Mouse (Mus musculus) cerebellum, postnatal 4 days (tissue): ENCODE data around the gene Gps1.
"Not testable (repeated sequence)": the region's sequence is repeated elsewhere in the genome, so short reads cannot be mapped to it uniquely, and the experiment has no call there.

Source experiments
- DNase-seq, 2 experiments: peaks; one replicate each; pipeline ENCODE4 v3.0.0; 2022; ENCODE audit warnings: low spot score in 2 of 2, mixed read lengths in 1 of 2

Gene Gps1

DNA sequence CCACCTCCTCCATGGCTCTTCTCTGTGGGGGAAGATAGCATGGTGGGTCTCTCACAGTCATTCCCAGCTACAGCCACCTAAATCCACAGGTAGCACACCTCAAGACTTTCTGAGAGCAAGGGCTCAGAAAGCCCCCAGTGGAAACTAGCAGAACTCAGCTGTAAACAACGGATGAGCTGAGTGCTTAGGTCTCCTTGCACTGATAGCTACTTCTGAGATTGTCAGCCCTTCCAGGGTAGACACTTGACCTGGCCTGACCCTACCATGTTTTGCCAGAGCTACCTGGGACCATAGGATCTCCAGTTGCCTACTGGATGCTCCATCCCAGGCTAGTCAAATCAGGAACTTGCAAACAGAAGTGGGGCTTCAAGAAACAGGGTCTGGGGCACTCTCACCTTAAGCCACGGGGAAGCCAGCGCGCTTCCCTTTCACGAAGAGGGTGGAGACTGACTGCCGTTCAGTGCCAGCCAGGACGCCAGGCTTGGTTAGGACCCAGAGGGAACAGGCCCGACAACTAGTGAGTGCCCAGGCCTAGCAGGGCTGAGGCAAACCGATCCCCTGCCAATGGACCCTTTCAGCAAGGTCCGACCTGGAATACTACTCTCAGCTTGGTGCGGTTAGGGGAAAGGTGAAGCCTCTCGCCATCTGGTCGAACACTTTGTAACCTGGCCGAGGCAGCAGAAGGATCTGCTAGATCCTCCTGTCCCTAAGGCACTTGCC lies 38.9 kb downstream of the Gps1 start:
- DNase-seq = peak in 1 of 2 experiments; percentile 16

DNA sequence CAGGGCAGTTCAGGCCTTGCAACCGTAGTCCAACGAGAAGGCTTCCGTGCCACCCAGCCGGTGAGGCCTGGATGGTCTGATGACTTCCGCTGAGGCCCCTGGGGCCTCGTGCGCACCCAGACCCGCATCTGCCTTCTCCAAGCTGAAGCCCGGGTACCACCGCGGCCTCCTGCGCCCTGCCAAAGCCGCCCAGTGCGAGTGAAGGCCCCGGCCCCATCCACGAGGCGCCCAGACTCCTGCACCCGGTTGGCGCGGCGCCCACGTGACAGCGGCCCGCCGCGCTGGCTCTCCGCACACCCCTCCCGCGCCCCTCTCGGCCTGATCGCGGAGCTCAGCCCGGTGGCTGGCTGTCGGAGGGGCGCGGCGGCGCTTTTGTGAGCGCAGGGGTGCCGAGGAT lies 39.5 kb downstream of the Gps1 start:
- no peak for DNase-seq

DNA sequence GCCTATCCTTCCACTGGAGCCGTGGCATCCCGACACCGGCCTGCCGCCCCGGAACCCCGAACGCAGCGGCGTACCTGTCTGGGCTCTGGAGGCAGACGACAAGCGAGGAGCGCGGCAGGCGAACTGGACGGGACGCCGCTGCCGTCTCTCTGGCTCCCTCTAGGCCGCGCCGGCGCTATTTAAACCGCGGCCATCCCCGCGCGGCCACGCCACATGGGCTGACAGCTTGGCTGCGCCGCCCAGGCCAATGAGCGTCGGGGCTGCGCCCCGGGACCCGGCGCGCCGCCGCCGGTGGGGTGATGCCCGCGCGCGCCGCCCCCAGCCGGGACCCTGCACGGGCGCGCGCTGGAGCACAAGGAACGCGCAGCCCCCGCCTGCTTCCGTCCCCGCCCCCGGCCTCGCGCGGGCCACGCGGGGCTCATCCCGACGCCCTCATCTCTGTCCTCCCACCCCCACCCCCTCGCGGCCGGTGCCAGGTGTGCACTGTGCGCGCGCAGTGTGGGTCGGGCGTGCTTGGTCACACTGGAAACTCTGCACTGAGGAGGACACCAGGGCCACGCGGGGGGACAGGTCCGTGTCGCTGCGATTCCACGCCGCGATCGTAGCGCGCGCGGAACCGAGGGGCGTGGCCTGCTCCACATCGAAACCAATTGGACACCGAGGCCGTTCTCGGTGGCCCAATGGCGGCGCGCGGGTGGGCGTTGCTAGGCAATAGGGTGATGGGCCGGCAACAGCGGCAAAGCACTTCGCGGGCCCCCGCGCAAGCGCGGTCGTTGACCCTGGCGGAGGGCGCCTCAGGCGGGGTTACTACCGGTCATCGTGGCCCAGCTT lies 40.1 kb downstream of the Gps1 start, which contains the start of gene Fasn:
Gene Fasn (minus strand): TSS at position 592 of the 831 bp plus-strand sequence.
- DNase-seq = peak; percentile 97 to 99

DNA sequence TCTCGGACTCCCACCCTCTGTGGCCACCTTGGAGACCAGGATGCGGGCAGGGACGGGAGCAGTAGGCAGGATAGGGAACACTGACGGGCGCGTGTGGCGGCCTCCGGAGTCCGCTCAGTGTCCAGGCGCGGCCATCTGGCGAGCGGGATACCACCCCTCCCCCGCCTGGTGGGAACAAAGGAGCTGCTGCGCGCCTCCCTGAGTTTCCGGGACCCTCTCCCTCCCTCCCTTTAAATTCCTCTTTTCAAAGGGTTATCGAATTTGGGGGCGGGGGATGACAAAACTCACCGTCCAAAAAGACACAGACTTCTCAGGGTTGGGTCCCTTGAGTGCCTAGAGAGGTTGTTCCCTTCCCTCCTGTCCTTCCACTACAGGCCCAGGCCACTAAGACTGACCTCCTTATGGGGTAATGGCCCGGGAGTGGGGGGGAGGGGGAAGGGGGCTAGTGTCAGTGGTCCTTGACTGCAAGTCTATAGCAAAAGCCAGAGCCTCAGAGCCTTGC lies 40.8 kb downstream of the Gps1 start:
- no peak for DNase-seq

DNA sequence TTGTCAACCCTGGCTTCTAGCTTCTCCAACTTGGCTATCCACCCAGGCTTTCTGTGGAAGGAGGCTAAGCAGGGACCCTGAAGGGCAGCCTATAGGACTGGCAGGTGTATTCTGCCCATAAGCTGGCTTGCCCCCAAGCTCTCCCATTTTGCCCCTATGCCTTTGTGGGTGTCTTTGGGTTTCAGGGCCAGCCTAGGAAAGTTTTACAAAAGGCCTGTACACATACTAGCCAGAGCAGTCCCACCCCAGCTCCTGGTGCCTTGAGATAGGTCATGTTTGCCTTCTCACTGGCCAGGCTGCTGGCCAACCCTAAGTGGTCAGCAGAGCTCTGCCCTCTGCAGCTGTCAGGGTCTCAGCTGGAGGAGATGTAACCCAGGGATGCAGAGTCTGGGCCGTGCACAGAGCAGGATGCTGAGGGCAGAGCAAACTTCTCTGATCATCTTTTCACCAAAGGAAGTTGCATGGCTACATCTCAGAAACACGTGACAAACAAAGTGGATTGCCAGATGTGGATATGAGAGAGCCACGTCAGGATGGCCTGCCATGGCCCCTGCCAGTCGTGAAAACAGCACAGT lies 41.3 kb downstream of the Gps1 start:
- DNase-seq = no peak

- DNase-seq = no peak
These were observed 42.2 kb downstream of the Gps1 start for GRCm38 (mm10) chr11:120826016-120826953.

DNA sequence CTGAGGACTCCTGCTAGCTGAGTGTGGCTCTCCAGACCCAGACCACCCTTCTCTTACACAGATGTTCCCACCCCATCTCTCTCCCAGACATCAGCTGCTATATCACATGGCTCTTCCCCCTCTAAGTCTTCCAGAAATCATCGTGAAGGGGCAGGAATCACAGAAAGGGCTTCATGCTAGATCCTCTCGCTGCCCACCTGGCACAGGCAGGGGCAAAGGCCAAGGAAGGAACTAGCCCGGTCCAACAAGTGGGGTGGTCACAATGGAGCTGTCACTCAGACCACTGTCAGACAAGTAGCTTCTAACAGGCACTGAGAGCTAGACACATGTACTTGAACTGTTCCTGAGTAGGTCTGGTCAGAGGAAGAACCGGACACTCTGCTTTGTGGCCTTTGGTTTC lies 44.3 kb downstream of the Gps1 start:
- DNase-seq = no peak

DNA sequence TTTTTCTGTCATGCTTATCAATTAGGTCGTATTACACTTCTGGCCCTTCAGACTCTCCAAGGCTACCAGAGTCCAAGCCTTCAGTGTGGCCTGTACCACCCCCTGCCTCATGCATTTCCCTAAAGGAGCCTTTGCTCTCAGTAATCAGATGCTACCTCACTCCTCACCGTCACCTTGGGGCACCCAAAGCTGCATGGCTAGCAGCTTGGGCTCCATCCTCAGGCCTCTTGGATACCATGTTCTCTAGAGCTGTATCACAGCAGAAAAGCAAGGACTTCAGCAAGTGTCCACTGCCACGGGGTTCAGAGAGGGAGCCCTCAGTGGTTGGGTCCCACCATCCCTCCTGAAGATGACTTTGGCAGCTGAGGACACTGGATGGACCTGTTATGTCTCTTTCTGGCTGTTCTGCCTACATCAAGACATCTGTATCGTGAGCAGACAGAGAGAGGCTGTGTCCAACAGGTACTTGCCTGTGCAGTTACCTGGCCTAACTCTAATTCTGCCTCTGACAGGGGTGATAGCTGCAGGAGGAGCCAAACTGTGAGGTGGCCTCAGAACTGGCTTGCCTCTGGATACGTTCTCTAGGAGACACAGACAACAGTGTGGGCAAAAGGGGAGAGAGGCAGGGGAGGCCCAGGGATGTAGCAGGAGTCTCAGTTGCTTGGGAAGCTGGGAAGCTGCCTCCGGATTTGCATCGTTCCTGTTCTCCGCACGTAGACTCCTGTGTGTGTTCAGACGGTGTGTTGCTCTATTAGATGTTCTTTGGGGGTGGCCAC lies 45.9 kb downstream of the Gps1 start:
- no peak for DNase-seq

DNA sequence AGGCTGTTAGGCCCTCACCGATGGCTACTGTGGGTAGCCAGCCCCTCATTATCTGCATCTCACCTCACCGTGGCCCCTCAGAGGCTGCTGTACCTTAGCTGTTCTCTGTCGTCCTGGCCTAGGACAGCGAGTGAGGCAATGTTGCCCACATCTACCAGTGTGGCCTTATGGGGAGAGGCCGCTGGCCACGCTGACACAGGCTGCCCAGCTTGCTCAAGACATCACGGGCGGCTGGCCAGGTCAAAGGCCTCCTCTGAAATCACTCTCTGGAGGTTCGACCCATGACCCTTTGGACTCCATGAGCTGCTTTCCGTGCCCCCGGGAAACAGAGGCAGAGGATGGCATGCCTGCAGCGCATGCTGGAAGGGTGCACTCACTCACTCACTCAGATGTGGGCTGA lies 46.6 kb downstream of the Gps1 start:
- DNase-seq = no peak

GRCm38 (mm10) chr11:120831659-120832440 lies 47.8 kb downstream of the Gps1 start:
- DNase-seq = no peak

- not testable (repeated sequence) for DNase-seq
These were observed 48.9 kb downstream of the Gps1 start for GRCm38 (mm10) chr11:120832962-120833361.

DNA sequence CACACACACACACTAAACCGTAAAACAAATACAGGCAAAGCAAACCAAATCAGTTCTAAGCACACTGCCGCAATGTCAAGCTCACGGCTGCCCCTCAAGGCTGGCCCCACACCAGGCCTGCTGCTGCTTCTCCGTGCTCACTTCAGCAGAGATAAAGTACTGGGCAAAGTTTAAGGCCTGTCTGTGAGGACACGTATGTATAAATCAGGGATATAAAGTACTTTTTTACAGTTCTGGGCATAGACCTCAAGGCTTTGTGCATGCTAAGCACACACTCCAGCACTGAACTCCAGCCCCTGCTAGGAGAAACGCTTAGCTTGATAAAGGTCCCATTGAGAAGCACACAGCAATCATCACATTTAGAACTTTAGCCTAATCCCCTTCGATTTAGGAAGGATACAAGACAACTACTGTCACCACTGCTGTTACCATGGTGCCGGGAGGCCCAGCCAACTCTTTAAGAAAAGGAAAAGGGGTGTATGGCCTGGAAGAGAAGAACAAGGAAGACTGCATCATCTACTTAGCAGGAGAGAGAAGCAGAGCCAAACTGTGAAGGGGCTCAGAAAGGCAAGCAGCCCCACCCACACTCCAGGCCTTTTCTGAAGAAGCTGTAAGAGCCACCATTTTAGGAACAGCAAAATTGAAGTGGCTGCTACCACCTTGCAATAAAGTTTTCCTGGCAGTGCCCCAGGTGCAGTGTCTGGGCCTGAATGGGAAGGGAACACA lies 49.6 kb downstream of the Gps1 start:
- DNase-seq = no peak
